Mouse (Mus musculus) myocyte (in vitro differentiated cells): ENCODE results near the gene Kcne1.

Experiments used
- E2F4 ChIP-seq: IDR thresholded peaks from one replicate; pipeline ENCODE4 v1.6.1; 2011; ENCODE audit warnings: mild to moderate bottlenecking, control low read depth, moderate library complexity; ENCODE audit not compliant: insufficient read depth
- MYOD1 ChIP-seq, 3 experiments: IDR thresholded peaks; one replicate each; pipeline ENCODE4 v1.6.1; 2011; ENCODE audit warnings: control low read depth in 2 of 3, low read depth in 2 of 3, mild to moderate bottlenecking in 2 of 3, moderate library complexity in 1 of 3; ENCODE audit not compliant: insufficient read length in 2 of 3, control insufficient read depth in 1 of 3
- MYOG ChIP-seq, 3 experiments: IDR thresholded peaks; one replicate each; pipeline ENCODE4 v1.6.1; 2011; ENCODE audit warnings: control low read depth in 2 of 3, low read depth in 2 of 3, mild to moderate bottlenecking in 2 of 3; ENCODE audit not compliant: insufficient read length in 2 of 3, control insufficient read depth in 1 of 3, insufficient read depth in 1 of 3
- POLR2A ChIP-seq: IDR thresholded peaks from one replicate; pipeline ENCODE4 v1.6.1; 2011; ENCODE audit warnings: low read depth, mild to moderate bottlenecking, control low read depth, moderate library complexity; ENCODE audit not compliant: insufficient read length
- POLR2AphosphoS2 ChIP-seq: IDR thresholded peaks from one replicate; pipeline ENCODE4 v1.6.1; 2011; ENCODE audit warnings: low read depth, control low read depth; ENCODE audit not compliant: insufficient read length
- REST ChIP-seq: IDR thresholded peaks from one replicate; pipeline ENCODE4 v1.6.1; 2011; ENCODE audit warnings: mild to moderate bottlenecking, control low read depth, moderate library complexity; ENCODE audit not compliant: insufficient read depth, insufficient read length
- SRF ChIP-seq: IDR thresholded peaks from one replicate; pipeline ENCODE4 v1.6.1; 2011; ENCODE audit warnings: low read depth; ENCODE audit not compliant: control insufficient read depth, insufficient read length
- TCF12 ChIP-seq: IDR thresholded peaks from one replicate; pipeline ENCODE4 v1.6.1; 2011; ENCODE audit warnings: mild to moderate bottlenecking, control low read depth; ENCODE audit not compliant: poor library complexity, insufficient read depth, severe bottlenecking
- TCF3 ChIP-seq: IDR thresholded peaks from one replicate; pipeline ENCODE4 v1.6.1; 2011; ENCODE audit warnings: low read depth, control low read depth; ENCODE audit not compliant: insufficient read length
- USF1 ChIP-seq: IDR thresholded peaks from one replicate; pipeline ENCODE4 v1.6.1; 2011; ENCODE audit warnings: low read depth, mild to moderate bottlenecking, control low read depth, moderate library complexity

- TF ChIP-seq POLR2A (no peak), POLR2AphosphoS2 (no peak), MYOG (IDR thresholded peaks at IDR 0.05; ENCODE audit: control insufficient read depth in 1 of 3, insufficient read depth in 1 of 3, insufficient read length in 2 of 3, low read depth in 2 of 3) (no peak), TCF12 (no peak), REST (no peak), E2F4 (no peak), USF1 (no peak), SRF (no peak), MYOD1 (IDR thresholded peaks at IDR 0.05; ENCODE audit: control insufficient read depth in 1 of 3, insufficient read length in 2 of 3, low read depth in 2 of 3) (no peak), TCF3 (no peak)
These were observed 31.4 kb downstream of the Kcne1 start for GRCm38 (mm10) chr16:92327911-92328310.
